Mouse (Mus musculus) T-helper 2 cell (primary cell): ENCODE results near the gene Zfp286.

Experiments
- in situ Hi-C: fragments of 300-600 bp; cut with MboI, MseI; formaldehyde crosslinking; loops from one replicate; pipeline ENCODE4 v1.15.1; 2025; ENCODE audit warnings: high pct_unique_total_duplicates

Gene Zfp286

GRCm38 (mm10) chr11:62788935-62789616, at the start of gene Zfp286:
TSS of gene Zfp286 (minus strand) at chr11:62789462.
- in situ Hi-C loops = loop anchor here (5.0 to 10.0 kb wide), 2 partner anchors 33 to 906 kb away; partner anchors contain the start of gene Trim16

GRCm38 (mm10) chr11:62831906-62832305, 42.6 kb upstream of the Zfp286 start:
- in situ Hi-C loops = no loop called here

GRCm38 (mm10) chr11:62830387-62830786, 41.1 kb upstream of the Zfp286 start:
- in situ Hi-C loops = no loop called here

- in situ Hi-C loops = no loop called here
Observed at GRCm38 (mm10) chr11:62827911-62828310, 38.6 kb upstream of the Zfp286 start.

- in situ Hi-C loops = no loop called here
Observed at GRCm38 (mm10) chr11:62827135-62827534, 37.9 kb upstream of the Zfp286 start.

- in situ Hi-C loops = no loop called here
Observed at GRCm38 (mm10) chr11:62826106-62826733, 37.0 kb upstream of the Zfp286 start.

GRCm38 (mm10) chr11:62825222-62826105, 36.2 kb upstream of the Zfp286 start:
- in situ Hi-C loops = no loop called here

GRCm38 (mm10) chr11:62824211-62824610, 34.9 kb upstream of the Zfp286 start:
- in situ Hi-C loops = loop anchor here (5.0 kb wide), 2 partner anchors 37 to 67 kb away; partner anchors contain the start of gene Zfp286

- in situ Hi-C loops = loop anchor here (5.0 kb wide), 2 partner anchors 35 to 65 kb away; partner anchors contain the start of gene Zfp286
Observed at GRCm38 (mm10) chr11:62821893-62822292, 32.6 kb upstream of the Zfp286 start.

GRCm38 (mm10) chr11:62820661-62821437, 31.6 kb upstream of the Zfp286 start:
- in situ Hi-C loops = loop anchor here (5.0 kb wide), 2 partner anchors 34 to 64 kb away; partner anchors contain the start of gene Zfp286

- in situ Hi-C loops = loop anchor here (5.0 kb wide), 2 partner anchors 33 to 63 kb away; partner anchors contain the start of gene Zfp286
Observed at GRCm38 (mm10) chr11:62820059-62820541, 30.8 kb upstream of the Zfp286 start, which contains the start of gene Trim16. TSS of gene Trim16 (plus strand) at chr11:62820231.

- in situ Hi-C loops = loop anchor here (5.0 kb wide), 1 partner anchor 53 kb away; no protein-coding TSS in a partner anchor
Observed at GRCm38 (mm10) chr11:62819059-62819686, 29.9 kb upstream of the Zfp286 start.

GRCm38 (mm10) chr11:62816591-62816990, 27.3 kb upstream of the Zfp286 start:
- in situ Hi-C loops = loop anchor here (5.0 kb wide), 1 partner anchor 56 kb away; no protein-coding TSS in a partner anchor

GRCm38 (mm10) chr11:62815438-62815837, 26.2 kb upstream of the Zfp286 start:
- in situ Hi-C loops = loop anchor here (5.0 kb wide), 1 partner anchor 57 kb away; no protein-coding TSS in a partner anchor

GRCm38 (mm10) chr11:62814625-62815024, 25.4 kb upstream of the Zfp286 start:
- in situ Hi-C loops = loop anchor here (5.0 kb wide), 1 partner anchor 58 kb away; no protein-coding TSS in a partner anchor

GRCm38 (mm10) chr11:62813970-62814624, 24.8 kb upstream of the Zfp286 start:
- in situ Hi-C loops = no loop called here

GRCm38 (mm10) chr11:62813497-62813896, 24.2 kb upstream of the Zfp286 start:
- in situ Hi-C loops = no loop called here

- in situ Hi-C loops = no loop called here
Observed at GRCm38 (mm10) chr11:62812268-62812667, 23.0 kb upstream of the Zfp286 start.

GRCm38 (mm10) chr11:62809201-62809600, 19.9 kb upstream of the Zfp286 start:
- in situ Hi-C loops = no loop called here
